Mouse (Mus musculus) forebrain, embryonic 15.5 days (tissue): ENCODE measurements around the gene Ryr2. TPM values are rescaled to one million over a fixed set of nuclear protein-coding genes. Genes with fewer than 3 reads are reported as not detected.

Experiments used
- ATAC-seq: fragments of 200-750 bp; cut with Nextera tagmentation; replicated peaks from 2 replicates; pipeline ENCODE4 v1.8.0; 2017; ENCODE audit warnings: mild to moderate bottlenecking, moderate TSS enrichment, moderate library complexity
- H3K27ac ChIP-seq: fragments of 300-500 bp; sonication (generic); replicated peaks from 2 replicates; pipeline ENCODE4 v1.5.1; 2015; ENCODE audit warnings: mild to moderate bottlenecking, inconsistent platforms
- H3K27me3 ChIP-seq: fragments of 300-500 bp; sonication (generic); 2 replicates; pipeline ENCODE4 v1.6.1; 2015; ENCODE audit warnings: inconsistent platforms
- H3K36me3 ChIP-seq: fragments of 300-500 bp; sonication (generic); 2 replicates; pipeline ENCODE4 v1.6.1; 2015; ENCODE audit warnings: mild to moderate bottlenecking, inconsistent platforms
- H3K4me1 ChIP-seq: fragments of 300-500 bp; sonication (generic); 2 replicates; pipeline ENCODE4 v1.6.1; 2015; ENCODE audit warnings: inconsistent platforms
- H3K4me2 ChIP-seq: fragments of 300-500 bp; sonication (generic); replicated peaks from 2 replicates; pipeline ENCODE4 v1.6.1; 2015; ENCODE audit warnings: mild to moderate bottlenecking, inconsistent platforms
- H3K4me3 ChIP-seq: fragments of 300-500 bp; sonication (generic); 2 replicates; pipeline ENCODE4 v1.5.1; 2015; ENCODE audit warnings: mild to moderate bottlenecking, inconsistent platforms
- H3K9ac ChIP-seq: fragments of 300-500 bp; sonication (generic); replicated peaks from 2 replicates; pipeline ENCODE4 v1.6.1; 2015; ENCODE audit warnings: mild to moderate bottlenecking, inconsistent platforms
- H3K9me3 ChIP-seq: fragments of 300-500 bp; sonication (generic); 2 replicates; pipeline ENCODE4 v1.6.1; 2016; ENCODE audit warnings: inconsistent platforms
- WGBS: fragments of 180-500 bp; shearing (Covaris S2); methylation state at CpG from one replicate; pipeline ENCODE4 v1.1.7; 2015; ENCODE audit warnings: mixed read lengths; 5-methylcytosine and 5-hydroxymethylcytosine counted together
- polyA plus RNA-seq: library from polyadenylated mRNA; unstranded; fragments of >200 nt; fragmentation: Nextera tagmentation; extraction: Ambion mirVana; gene quantifications from 2 replicates; pipeline ENCODE4 v1.2.1, GENCODE M21; 2015

The Ryr2 gene
- polyA plus RNA-seq, 1 experiment from 2014 or later, result 1.5 TPM

- Histone ChIP-seq H3K27ac (no peak overlapping the region), H3K36me3 (no peaks in the 10 kb centered on the region), H3K27me3 (no peaks in the 10 kb centered on the region), H3K4me2 (no peak overlapping the region), H3K4me1 (no peaks in the 10 kb centered on the region), H3K9me3 (no peaks in the 10 kb centered on the region), H3K4me3 (no peak overlapping the region), H3K9ac (no peak overlapping the region)
- no peak for ATAC-seq
- WGBS, result 74% methylated on average over 1 of the region's 1 CpGs
Measured at GRCm38 (mm10) chr13:11536851-11537250, 569.9 kb downstream of the Ryr2 start.

- no peaks in the 10 kb centered on the region for H3K4me1 ChIP-seq
- no peaks in the 10 kb centered on the region for H3K36me3 ChIP-seq
- H3K9ac ChIP-seq, result no peak overlapping the region
- no peaks in the 10 kb centered on the region for H3K9me3 ChIP-seq
- 85% methylated on average over 3 of the region's 3 CpGs for WGBS
- H3K27ac ChIP-seq, result no peak overlapping the region
- H3K4me3 ChIP-seq, result no peak overlapping the region
- no peak overlapping the region for H3K4me2 ChIP-seq
- no peak for ATAC-seq
- H3K27me3 ChIP-seq, result no peaks in the 10 kb centered on the region
Measured at GRCm38 (mm10) chr13:11535874-11536273, 570.9 kb downstream of the Ryr2 start.

DNA sequence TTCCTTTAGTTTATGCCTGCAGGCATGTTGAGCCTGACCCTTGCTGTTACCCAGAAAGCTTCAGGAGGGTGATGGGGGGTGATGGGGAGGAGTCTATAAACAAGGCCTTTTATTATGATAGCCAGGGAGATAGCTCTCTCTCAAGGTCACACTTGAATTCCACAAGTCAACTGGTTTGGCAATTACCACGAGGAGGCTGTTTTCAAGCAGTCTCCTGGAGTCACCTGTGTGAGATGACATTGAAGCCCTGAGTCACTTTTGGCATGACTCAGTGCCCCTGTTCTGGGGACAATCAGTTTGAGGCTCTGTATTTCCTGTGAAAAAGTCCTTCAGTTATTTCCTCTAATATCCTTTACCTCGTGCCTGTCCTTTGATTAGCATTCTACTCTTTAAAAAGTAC, 573.5 kb downstream of the Ryr2 start:
- Histone ChIP-seq H3K4me1 (no peaks in the 10 kb centered on the region), H3K4me3 (no peak overlapping the region), H3K36me3 (no peaks in the 10 kb centered on the region), H3K27me3 (no peaks in the 10 kb centered on the region), H3K9ac (no peak overlapping the region), H3K9me3 (no peaks in the 10 kb centered on the region), H3K4me2 (no peak overlapping the region), H3K27ac (no peak overlapping the region)
- 75% methylated on average over 2 of the region's 2 CpGs for WGBS
- ATAC-seq, result no peak

GRCm38 (mm10) chr13:11532014-11532890, 574.5 kb downstream of the Ryr2 start:
- Histone ChIP-seq H3K36me3 (no peaks in the 10 kb centered on the region), H3K4me3 (no peak overlapping the region), H3K4me1 (no peaks in the 10 kb centered on the region), H3K27me3 (no peaks in the 10 kb centered on the region), H3K27ac (no peak overlapping the region), H3K9me3 (no peaks in the 10 kb centered on the region), H3K4me2 (no peak overlapping the region), H3K9ac (no peak overlapping the region)
- ATAC-seq, result no peak
- 94% methylated on average over 7 of the region's 7 CpGs for WGBS

GRCm38 (mm10) chr13:11523612-11524011, 583.1 kb downstream of the Ryr2 start:
- H3K4me1 ChIP-seq, result no peaks in the 10 kb centered on the region
- no peaks in the 10 kb centered on the region for H3K36me3 ChIP-seq
- no peak overlapping the region for H3K4me3 ChIP-seq
- H3K9me3 ChIP-seq, result no peaks in the 10 kb centered on the region
- ATAC-seq, result no peak
- no peak overlapping the region for H3K4me2 ChIP-seq
- H3K27me3 ChIP-seq, result no peaks in the 10 kb centered on the region
- 88% methylated on average over 4 of the region's 4 CpGs for WGBS
- H3K9ac ChIP-seq, result no peak overlapping the region
- no peak overlapping the region for H3K27ac ChIP-seq

- Histone ChIP-seq H3K36me3 (no peaks in the 10 kb centered on the region), H3K27me3 (no peaks in the 10 kb centered on the region), H3K4me3 (no peak overlapping the region), H3K27ac (no peak overlapping the region), H3K9me3 (no peaks in the 10 kb centered on the region), H3K4me2 (no peak overlapping the region), H3K9ac (no peak overlapping the region), H3K4me1 (no peaks in the 10 kb centered on the region)
- WGBS, result 81% methylated on average over 2 of the region's 2 CpGs
- ATAC-seq, result no peak
Measured at GRCm38 (mm10) chr13:11520765-11521164, 586.0 kb downstream of the Ryr2 start.

- 60% methylated on average over 2 of the region's 2 CpGs for WGBS
- peak; percentile 71; the same call in 1 of the 2 replicates for ATAC-seq
- Histone ChIP-seq H3K27ac (no peak overlapping the region), H3K27me3 (no peaks in the 10 kb centered on the region), H3K4me2 (no peak overlapping the region), H3K9me3 (no peaks in the 10 kb centered on the region), H3K4me3 (no peak overlapping the region), H3K4me1 (no peaks in the 10 kb centered on the region), H3K36me3 (no peaks in the 10 kb centered on the region), H3K9ac (no peak overlapping the region)
Measured at GRCm38 (mm10) chr13:11511540-11512177, 595.1 kb downstream of the Ryr2 start.

Other genes starting within 250 kb of the Ryr2 start
- 5.7 and 5.9 TPM in 2 replicates for gene Mtr, start 151.2 kb upstream of the Ryr2 start, polyA plus RNA-seq
- gene Actn2, start 233.8 kb upstream of the Ryr2 start, polyA plus RNA-seq, result 2.4 and 2.6 TPM in 2 replicates